Mouse (Mus musculus): ENCODE measurements at regions not wholly inside any gene's neighbourhood (a gene's known extent, or its start where the extent isn't known, plus 50 kb on each side); places are given as distances from the start of the nearest gene placed in this dataset.
"Not testable (repeated sequence)": the region's sequence is repeated elsewhere in the genome, so short reads cannot be mapped to it uniquely, and the experiment has no call there.

DNA sequence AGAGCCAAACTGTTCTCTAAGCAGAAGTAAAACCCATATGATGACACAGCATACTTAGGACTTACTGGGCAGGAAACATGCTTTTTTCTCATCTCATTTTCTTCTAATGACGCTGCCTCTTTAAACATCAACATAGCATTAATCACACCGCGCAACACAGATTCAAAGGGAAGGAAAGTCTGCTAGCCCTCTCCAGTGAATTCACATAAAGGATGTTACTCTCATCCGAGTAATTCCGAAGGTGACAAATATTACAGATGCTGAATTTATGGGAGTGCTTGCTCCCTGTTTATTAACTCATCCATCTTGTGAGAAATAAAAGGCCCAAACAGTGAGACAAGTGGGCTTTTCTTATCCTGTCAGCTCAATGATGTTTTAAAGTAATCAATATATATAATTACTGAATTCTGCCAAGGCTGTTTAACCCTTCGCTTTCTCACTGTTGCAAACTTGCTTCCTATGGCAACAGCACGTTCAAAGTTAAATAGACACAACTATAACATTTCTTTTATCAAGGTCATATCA, 1663.9 kb downstream of the Efna5 start:
- no peak overlapping the region for H3K4me2 ChIP-seq
- WGBS, result 75% methylated on average over 7 of the region's 7 CpGs
- no peaks in the 10 kb centered on the region for H3K27me3 ChIP-seq
- no peak for ATAC-seq
- no peaks in the 10 kb centered on the region for H3K36me3 ChIP-seq (ENCODE audit: poor library complexity, severe bottlenecking)
- H3K4me1 ChIP-seq, result no peaks in the 10 kb centered on the region
- H3K27ac ChIP-seq, result no peak overlapping the region
- no peaks in the 10 kb centered on the region for H3K9me3 ChIP-seq (replicated peaks)
- no peak overlapping the region for H3K9ac ChIP-seq
- no peak overlapping the region for H3K4me3 ChIP-seq

DNA sequence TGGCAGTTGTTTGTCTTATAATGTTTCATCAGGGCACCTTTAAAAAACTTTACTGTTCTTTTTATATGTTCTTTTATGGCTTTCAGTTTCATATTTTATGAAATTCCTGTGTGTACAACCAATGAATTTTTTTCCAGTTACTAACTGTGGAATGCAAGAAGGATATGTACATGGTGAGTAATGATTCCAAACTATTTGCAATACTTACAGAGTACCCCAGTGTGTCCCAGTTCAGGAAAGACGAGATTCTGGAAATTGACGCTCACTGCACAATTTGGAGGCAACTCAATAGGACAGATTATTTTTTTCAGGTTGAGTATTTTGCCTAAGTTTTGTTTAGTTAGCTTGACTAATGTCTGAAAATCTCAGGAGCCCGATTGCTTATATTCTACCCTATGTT, 1676.8 kb downstream of the Efna5 start:
- Histone ChIP-seq H3K36me3 (ENCODE audit: poor library complexity, severe bottlenecking) (no peaks in the 10 kb centered on the region), H3K9me3 (replicated peaks) (no peaks in the 10 kb centered on the region), H3K4me1 (no peaks in the 10 kb centered on the region), H3K27ac (no peak overlapping the region), H3K9ac (no peak overlapping the region), H3K27me3 (no peaks in the 10 kb centered on the region), H3K4me2 (no peak overlapping the region), H3K4me3 (no peak overlapping the region)
- WGBS, result 87% methylated on average over 3 of the region's 3 CpGs
- ATAC-seq, result no peak

DNA sequence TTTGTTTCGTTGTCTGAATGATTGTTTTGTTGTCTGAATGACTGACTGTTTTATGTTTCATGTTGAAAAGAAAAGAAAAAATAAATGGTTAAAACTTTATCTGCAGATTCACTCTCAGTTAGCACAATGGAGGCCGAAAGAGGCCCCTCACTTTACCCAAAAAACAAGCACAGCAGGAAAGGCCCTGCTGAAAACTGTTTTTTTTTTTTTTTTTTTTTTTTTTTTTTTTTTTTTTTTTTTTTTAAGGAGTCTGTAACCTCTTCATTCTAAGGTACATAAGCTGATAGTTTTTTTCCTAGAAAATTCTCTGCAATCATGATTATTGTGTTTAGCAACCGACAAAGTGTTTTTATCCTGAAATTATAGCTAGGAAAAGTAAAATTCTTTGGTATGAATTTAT, 1693.2 kb downstream of the Efna5 start:
- not testable (repeated sequence) for H3K27ac ChIP-seq; H3K4me1 ChIP-seq; H3K4me2 ChIP-seq; H3K27me3 ChIP-seq; ATAC-seq; H3K9ac ChIP-seq; H3K4me3 ChIP-seq; H3K36me3 ChIP-seq (ENCODE audit: poor library complexity, severe bottlenecking); H3K9me3 ChIP-seq (replicated peaks)
- 74% methylated on average over 3 of the region's 3 CpGs for WGBS

DNA sequence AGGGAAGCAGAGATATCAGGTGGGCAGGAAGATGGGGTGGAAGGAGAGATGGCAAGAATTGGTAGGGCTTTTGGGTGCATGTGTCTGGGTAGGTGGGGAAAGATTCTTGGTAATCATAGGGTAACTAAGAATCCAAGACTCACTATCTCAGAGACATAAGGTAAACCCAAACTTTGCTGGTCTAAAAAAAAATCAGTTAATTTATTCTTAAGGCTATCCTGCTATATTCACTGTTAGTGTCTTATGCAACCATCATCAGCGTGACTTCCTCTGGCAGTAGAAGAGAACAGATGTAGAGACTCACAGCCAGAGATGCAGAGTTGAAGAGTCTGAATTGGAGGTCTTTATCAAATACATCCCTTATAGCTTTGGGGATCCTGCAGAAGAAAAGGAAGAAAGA, 1704.5 kb downstream of the Efna5 start:
- no peak for ATAC-seq
- Histone ChIP-seq H3K9ac (no peak overlapping the region), H3K27ac (no peak overlapping the region), H3K4me1 (no peaks in the 10 kb centered on the region), H3K27me3 (no peaks in the 10 kb centered on the region), H3K36me3 (ENCODE audit: poor library complexity, severe bottlenecking) (no peaks in the 10 kb centered on the region), H3K4me3 (no peak overlapping the region), H3K9me3 (replicated peaks) (no peaks in the 10 kb centered on the region), H3K4me2 (no peak overlapping the region)
- 93% methylated on average over 1 of the region's 1 CpGs for WGBS

- Histone ChIP-seq H3K27me3 (no peaks in the 10 kb centered on the region), H3K9me3 (replicated peaks) (no peaks in the 10 kb centered on the region), H3K9ac (no peak overlapping the region), H3K4me3 (no peak overlapping the region), H3K4me2 (no peak overlapping the region), H3K36me3 (ENCODE audit: poor library complexity, severe bottlenecking) (no peaks in the 10 kb centered on the region), H3K4me1 (no peaks in the 10 kb centered on the region), H3K27ac (no peak overlapping the region)
- peak; percentile 69; the same call in 1 of the 2 replicates for ATAC-seq
- WGBS, result 79% methylated on average over 2 of the region's 2 CpGs
Measured at GRCm38 (mm10) chr17:61159437-61159836, 1721.7 kb downstream of the Efna5 start.

DNA sequence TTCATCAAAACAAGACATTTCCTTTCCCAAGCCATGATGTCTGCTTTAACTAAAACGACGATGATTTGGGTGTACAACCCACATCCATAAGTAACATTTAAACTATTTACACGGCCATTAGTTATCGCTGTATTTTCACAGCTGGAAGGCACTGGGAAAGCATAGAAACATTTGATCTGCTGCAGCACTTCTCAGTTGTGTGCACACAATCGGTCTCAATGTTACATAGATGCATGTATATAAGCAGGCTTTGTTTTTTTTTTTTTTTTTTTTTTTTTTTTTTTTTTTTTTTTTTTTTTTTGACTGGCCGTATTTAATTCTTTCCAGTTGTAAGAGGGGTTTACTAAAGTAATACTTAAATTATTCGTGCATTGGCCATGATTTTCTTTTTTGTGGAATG, 1744.1 kb downstream of the Efna5 start:
- H3K4me2 ChIP-seq, result no peak overlapping the region
- H3K4me3 ChIP-seq, result no peak overlapping the region
- no peak overlapping the region for H3K27ac ChIP-seq
- H3K9me3 ChIP-seq (replicated peaks), result no peaks in the 10 kb centered on the region
- no peaks in the 10 kb centered on the region for H3K27me3 ChIP-seq
- WGBS, result 82% methylated on average over 7 of the region's 7 CpGs
- H3K4me1 ChIP-seq, result no peaks in the 10 kb centered on the region
- ATAC-seq, result no peak
- H3K9ac ChIP-seq, result no peak overlapping the region
- H3K36me3 ChIP-seq (ENCODE audit: poor library complexity, severe bottlenecking), result no peaks in the 10 kb centered on the region

- WGBS, result 82% methylated on average over 1 of the region's 1 CpGs
Measured at GRCm38 (mm10) chr17:61127767-61128166, 1753.3 kb downstream of the Efna5 start.

DNA sequence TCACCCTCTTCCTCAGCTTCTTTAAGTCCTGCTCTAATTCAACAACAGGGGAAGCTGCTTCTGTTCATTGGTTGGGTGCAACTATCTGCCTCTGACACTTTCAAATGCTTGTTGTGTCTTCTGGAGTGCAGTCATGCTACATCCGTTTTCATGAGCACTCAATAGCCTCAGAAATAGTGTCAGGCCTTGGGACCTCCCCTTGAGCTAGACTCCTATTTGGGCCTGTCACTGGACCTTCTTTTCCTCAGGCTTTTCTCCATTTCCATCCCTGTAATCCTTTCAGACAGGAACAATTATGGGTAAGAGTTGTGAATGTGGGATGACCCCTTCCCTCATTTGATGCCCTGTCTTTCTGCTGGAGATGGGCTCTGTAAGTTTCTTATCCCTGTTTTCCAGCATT, 1774.8 kb downstream of the Efna5 start:
- ATAC-seq, result no peak
- H3K27me3 ChIP-seq, result no peaks in the 10 kb centered on the region
- no peaks in the 10 kb centered on the region for H3K4me1 ChIP-seq
- H3K27ac ChIP-seq, result no peak overlapping the region
- H3K9me3 ChIP-seq (replicated peaks), result no peaks in the 10 kb centered on the region
- no peaks in the 10 kb centered on the region for H3K36me3 ChIP-seq (ENCODE audit: poor library complexity, severe bottlenecking)
- no peak overlapping the region for H3K9ac ChIP-seq
- whole genome bisulfite sequencing, result 77% methylated on average over 1 of the region's 1 CpGs
- H3K4me2 ChIP-seq, result no peak overlapping the region
- no peak overlapping the region for H3K4me3 ChIP-seq

More at GRCm38 (mm10) chr17:61127767-61128166, 1753.3 kb downstream of the Efna5 start:
- no peak overlapping the region for H3K4me2 ChIP-seq
- H3K4me3 ChIP-seq, result no peak overlapping the region
- H3K27me3 ChIP-seq, result no peaks in the 10 kb centered on the region
- H3K4me1 ChIP-seq, result no peaks in the 10 kb centered on the region
- ATAC-seq, result no peak
- H3K9me3 ChIP-seq (replicated peaks), result no peaks in the 10 kb centered on the region
- H3K27ac ChIP-seq, result no peak overlapping the region
- H3K9ac ChIP-seq, result no peak overlapping the region
- H3K36me3 ChIP-seq (ENCODE audit: poor library complexity, severe bottlenecking), result no peaks in the 10 kb centered on the region

DNA sequence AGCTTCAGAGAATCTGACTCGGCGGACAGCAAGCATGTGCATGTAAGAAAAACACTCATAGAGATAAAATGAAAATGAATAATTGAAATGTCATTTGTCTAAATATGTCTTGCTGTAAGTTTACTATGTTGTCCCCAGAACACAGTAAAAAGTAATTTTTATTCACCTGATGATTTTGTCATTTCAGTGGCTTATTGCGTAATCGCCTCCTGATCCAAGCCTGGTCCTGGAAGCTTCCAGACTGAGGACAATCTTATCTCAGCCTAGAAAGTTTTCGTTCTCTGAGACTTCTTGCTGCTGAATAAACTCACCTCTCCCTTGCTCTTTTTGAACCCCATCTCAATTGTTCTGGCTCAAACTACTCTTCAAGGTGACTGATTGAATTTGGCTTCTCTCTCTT, 1820.7 kb downstream of the Efna5 start:
- Histone ChIP-seq H3K27me3 (no peaks in the 10 kb centered on the region), H3K27ac (no peak overlapping the region), H3K9me3 (replicated peaks) (no peaks in the 10 kb centered on the region), H3K4me1 (no peaks in the 10 kb centered on the region), H3K36me3 (ENCODE audit: poor library complexity, severe bottlenecking) (no peaks in the 10 kb centered on the region), H3K4me2 (no peak overlapping the region), H3K4me3 (no peak overlapping the region), H3K9ac (no peak overlapping the region)
- ATAC-seq, result no peak
- WGBS, result 92% methylated on average over 5 of the region's 5 CpGs

DNA sequence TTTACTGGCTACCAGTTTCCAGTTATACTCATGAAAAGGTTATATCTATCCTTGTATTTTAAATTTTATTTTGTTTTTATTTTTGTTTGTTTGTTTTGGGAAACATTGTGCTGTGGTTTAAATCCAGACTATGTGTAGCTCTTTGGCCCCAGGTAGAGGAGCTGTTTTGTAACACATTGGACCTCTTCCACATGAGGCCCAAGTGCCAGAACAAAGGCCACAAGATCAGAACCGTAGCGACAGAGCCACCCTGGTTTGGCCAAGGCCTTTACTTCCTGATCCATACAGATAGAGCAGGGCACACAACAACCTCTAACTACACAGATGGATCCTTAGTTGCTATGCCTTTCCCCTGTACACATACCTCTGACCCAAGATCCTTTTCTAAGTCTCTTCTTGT, 1822.6 kb downstream of the Efna5 start:
- Histone ChIP-seq H3K36me3 (ENCODE audit: poor library complexity, severe bottlenecking) (no peaks in the 10 kb centered on the region), H3K27me3 (no peaks in the 10 kb centered on the region), H3K4me2 (no peak overlapping the region), H3K4me1 (no peaks in the 10 kb centered on the region), H3K27ac (no peak overlapping the region), H3K9me3 (replicated peaks) (no peaks in the 10 kb centered on the region), H3K4me3 (no peak overlapping the region), H3K9ac (no peak overlapping the region)
- ATAC-seq, result no peak
- WGBS, result 97% methylated on average over 2 of the region's 2 CpGs

DNA sequence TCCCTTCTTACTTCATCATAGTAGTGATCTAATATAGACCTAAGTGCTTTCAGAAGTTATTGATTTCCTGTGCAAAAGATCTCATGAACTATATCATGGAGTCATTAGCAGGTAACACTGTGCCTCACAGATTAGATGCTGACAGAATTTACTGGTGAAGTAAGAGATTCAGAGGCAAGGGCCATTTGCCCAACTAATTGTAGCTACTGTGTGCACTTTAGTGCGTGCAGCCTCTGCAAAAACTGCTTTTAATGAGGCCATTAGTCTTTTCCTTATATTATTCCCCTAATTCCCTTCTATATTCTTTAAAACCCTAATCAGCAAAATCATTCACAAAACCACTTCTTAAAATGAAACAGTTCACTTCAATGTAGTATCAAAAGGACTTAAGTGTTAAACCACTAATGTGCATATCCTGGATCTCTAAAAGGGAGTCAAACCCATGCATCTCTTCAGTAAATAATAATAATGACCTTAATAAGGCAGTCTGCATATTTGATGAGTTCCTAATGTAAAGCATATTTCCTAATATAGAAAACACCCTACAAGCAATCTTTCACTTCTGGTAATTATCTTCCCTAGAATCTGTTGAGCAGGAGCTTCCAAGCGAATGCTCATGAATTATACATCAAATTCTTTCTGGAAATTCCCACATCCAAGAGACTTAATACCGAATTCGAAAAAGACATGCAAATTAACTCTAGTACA, 1847.4 kb downstream of the Efna5 start:
- ATAC-seq, result peak; percentile 88
- no peak overlapping the region for H3K4me2 ChIP-seq
- no peak overlapping the region for H3K4me3 ChIP-seq
- H3K36me3 ChIP-seq (ENCODE audit: poor library complexity, severe bottlenecking), result no peaks in the 10 kb centered on the region
- no peak overlapping the region for H3K27ac ChIP-seq
- H3K9ac ChIP-seq, result no peak overlapping the region
- no peaks in the 10 kb centered on the region for H3K27me3 ChIP-seq
- H3K4me1 ChIP-seq, result 0 out of 2 replicates have a peak, but pooled peaks cover 9% of the 10 kb centered on the region
- 12% methylated on average over 4 of the region's 4 CpGs for WGBS
- H3K9me3 ChIP-seq (replicated peaks), result no peaks in the 10 kb centered on the region

- ATAC-seq, result peak; percentile 48; the same call in 1 of the 2 replicates
- Histone ChIP-seq H3K9me3 (replicated peaks) (no peaks in the 10 kb centered on the region), H3K27me3 (no peaks in the 10 kb centered on the region), H3K4me1 (no peaks in the 10 kb centered on the region), H3K4me3 (no peak overlapping the region), H3K36me3 (ENCODE audit: poor library complexity, severe bottlenecking) (no peaks in the 10 kb centered on the region), H3K9ac (no peak overlapping the region), H3K27ac (no peak overlapping the region), H3K4me2 (no peak overlapping the region)
- 30% methylated on average over 4 of the region's 4 CpGs for WGBS
Measured at GRCm38 (mm10) chr17:61018647-61019046, 1862.5 kb downstream of the Efna5 start.

Measured in forebrain, embryonic 13.5 days (tissue).